Mouse (Mus musculus): ENCODE results near the gene Gm49336.

Gene Gm49336

DNA sequence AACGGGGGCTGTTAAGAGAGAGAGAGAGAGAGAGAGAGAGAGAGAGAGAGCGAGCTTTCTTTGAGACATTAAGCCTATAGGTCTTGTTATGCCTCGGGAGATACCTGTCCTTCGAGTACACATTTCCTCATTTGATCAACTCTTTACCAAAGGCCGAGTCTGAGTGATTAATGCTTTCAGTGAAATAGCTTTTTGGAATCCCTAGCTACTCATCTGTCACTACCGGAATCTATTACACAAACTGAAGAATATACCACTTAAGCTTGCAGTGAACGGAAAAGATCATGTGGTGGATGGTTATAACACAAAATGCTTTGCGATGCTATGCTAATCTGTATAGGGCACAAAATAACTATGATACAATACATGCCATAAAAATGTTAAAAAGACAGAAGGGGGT, 941 bp downstream of the Gm49336 start:
- peak in 1 of 2 experiments; percentile 48 for DNase-seq (ENCODE audit: inconsistent age in 2 of 2, low spot score in 1 of 2)

DNA sequence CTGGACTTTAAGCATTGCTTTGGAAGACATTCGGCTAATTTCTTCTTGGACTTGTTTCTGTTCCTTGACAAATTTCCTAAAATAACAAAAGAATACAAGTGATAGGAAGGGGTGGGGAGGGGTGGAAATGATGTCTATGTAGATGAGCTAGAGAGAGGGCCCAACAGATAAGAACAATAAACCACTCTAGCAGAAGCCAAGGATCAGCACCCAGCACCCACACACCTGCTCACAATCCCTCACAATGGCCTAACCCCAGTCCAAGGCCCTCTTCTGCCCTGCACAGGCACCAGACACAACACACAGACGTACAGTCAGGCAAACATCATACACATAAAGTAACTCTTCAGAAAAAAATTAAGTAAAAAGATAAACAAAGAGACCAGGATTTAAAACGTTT, 12.8 kb downstream of the Gm49336 start:
- no peak for DNase-seq (ENCODE audit: inconsistent age in 2 of 2, low spot score in 1 of 2)

GRCm38 (mm10) chr14:60219886-60220285, 31.4 kb downstream of the Gm49336 start:
- DNase-seq (ENCODE audit: inconsistent age in 2 of 2, low spot score in 1 of 2): no peak

DNA sequence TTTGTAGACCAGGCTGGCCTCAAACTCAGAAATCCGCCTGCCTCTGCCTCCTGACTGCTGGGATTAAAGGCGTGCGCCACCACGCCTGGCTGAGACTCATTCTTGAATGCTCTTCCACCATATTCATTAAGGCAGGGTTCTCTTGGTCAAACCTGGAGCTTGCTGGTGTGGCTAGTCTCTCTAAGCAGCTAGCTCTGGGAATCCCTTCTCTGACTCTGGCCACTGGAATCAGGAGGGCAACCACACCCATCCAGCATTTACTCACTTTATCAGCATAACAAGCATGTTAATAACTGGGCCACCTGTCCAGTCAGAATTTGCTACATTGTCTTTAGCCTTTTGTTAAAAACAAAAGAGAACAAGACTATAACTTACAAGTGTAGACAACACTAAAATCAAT, 33.7 kb downstream of the Gm49336 start:
- no peak for DNase-seq (ENCODE audit: inconsistent age in 2 of 2, low spot score in 1 of 2)

DNA sequence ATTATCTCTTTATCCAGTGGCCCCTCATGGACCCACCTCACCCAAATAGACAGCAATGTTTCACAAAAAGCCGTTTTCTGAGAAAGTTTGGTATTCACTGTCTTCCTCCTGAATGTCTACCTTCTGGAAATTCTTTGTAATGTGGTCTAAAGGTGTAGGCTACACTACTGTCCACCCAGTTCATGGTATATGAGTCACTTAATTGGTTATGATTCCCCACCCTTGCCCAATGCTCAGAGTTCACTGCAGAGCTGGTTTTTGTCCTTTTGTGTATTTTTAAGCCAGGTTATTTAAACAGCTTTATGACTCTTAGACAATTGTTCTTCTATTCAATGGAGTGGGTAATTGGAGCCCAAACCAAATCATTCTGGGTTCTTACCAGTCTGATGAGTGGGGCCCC, 35.2 kb downstream of the Gm49336 start:
- DNase-seq (ENCODE audit: inconsistent age in 2 of 2, low spot score in 1 of 2): no peak

DNA sequence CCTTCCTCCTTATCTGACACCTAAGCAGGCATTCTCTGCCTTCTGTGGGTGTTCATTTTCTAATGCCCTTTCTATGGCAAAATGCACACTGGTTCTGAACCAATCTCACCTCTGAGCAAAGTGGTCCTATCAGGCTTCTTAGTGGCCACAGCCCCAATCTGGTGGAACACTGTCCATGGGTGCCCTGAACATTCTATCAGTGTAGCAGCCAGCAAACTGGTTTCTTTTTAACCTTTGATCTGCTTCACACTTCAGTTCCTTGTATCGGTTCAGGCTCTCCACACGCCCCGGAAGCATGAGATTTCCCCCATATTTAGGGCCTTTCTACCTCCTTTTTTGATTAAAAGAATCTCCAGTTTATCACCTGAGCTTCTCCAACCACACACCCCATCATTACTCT, 36.3 kb downstream of the Gm49336 start:
- DNase-seq (ENCODE audit: inconsistent age in 2 of 2, low spot score in 1 of 2): no peak

GRCm38 (mm10) chr14:60214040-60214439, 37.3 kb downstream of the Gm49336 start:
- no peak for DNase-seq (ENCODE audit: inconsistent age in 2 of 2, low spot score in 1 of 2)

DNA sequence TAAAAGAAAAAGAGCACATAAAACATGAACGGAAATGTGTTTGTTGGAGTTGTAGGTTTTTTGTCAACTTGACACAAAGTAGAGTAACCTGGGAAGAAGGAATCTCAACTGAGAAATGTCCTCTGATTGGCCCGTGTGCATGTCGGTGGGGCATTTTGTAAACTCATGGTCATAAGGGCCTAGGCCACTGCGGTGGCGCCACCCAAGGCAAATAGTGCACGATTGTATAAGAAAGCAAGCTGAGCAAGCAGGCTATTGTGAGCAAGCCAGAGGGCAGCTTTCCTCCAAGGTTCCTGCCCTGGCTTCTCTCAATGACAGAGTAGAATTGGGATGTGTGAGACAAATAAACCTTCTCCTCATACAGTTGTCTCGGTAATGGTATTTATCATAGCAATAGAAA, 42.1 kb downstream of the Gm49336 start:
- no peak for DNase-seq (ENCODE audit: inconsistent age in 2 of 2, low spot score in 1 of 2)

DNA sequence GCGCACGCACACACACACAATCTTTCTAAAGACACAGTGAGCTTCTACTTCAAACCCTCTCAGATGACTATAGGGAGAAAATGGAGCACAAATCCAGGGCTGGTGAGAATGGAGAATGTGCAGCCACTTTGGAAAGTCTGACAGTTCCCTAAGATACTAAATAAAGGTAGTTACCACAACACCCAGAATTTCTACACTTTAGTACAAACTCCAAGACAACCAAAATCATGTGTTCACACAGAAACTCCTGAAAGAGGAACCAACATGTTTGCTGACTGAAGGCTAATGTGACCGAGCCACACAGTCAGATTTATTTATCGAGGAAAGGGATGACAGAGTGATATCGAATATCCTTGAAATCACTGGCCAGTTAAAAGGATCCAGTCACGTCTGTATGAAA, 46.3 kb downstream of the Gm49336 start:
- DNase-seq (ENCODE audit: inconsistent age in 2 of 2, low spot score in 1 of 2): no peak

DNA sequence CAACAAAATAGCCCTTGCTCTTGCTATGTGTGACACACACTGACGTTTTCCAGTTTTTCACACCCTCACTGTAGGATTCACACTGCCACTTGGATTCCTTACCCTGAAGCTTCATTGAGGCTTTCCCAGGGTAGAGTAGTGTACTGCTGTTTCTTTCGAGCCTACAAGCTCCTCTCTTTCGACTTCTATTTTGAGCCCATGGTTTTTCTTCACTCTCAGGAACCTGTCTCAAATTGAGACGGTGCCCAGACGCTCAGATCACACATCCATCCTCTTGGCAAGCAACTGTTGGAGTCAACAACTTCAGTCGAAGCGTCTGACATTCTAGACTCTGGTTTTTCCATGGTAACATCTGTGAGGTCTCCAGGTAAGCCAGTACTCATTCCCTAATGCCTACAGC, 54.4 kb downstream of the Gm49336 start, which contains the start of gene Atp8a2:
Gene Atp8a2 (minus strand): TSS at position 296 of the 400 bp plus-strand sequence.
- no peak for DNase-seq (ENCODE audit: inconsistent age in 2 of 2, low spot score in 1 of 2)

- no peak for DNase-seq (ENCODE audit: inconsistent age in 2 of 2, low spot score in 1 of 2)
These were observed 55.3 kb downstream of the Gm49336 start for GRCm38 (mm10) chr14:60195999-60196398.

DNA sequence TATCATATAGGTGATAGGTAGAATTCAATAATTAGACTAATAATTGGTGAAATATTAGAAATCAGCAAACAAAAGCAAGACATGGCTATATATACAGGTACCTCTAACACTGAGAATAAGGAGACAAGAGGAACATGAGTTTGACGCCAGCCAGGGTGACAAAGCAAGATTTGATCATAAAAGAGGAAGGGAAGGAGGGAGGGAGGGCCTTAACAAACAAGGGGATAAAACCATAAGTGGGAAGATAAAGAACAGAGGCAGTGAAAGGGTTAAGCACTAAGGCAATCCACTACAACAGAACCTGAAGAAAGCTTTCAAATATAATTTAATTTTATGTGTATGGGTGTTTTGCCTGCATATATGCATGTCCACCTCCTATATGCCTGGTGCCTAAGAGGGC, 56.7 kb downstream of the Gm49336 start:
- no peak for DNase-seq (ENCODE audit: inconsistent age in 2 of 2, low spot score in 1 of 2)

DNA sequence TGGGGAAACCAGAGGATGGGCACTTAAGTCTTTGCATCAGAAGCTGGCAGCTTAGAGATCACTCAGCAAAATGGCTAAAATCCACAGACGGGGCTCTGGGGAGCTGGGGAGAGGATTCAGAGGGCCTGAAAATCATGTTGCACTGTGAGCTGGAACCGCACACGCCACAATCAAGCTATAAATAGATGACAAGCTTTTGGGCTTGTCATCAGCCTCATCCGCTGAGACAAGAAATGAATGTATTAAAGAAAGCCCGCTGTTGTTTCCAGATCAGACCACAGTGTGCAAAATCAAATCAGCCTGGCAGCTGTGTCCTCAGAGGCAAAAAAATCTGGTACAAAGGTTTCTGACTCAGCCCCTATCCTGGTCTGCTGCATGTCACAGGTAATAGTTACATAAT, 61.5 kb downstream of the Gm49336 start:
- no peak for DNase-seq (ENCODE audit: inconsistent age in 2 of 2, low spot score in 1 of 2)

DNA sequence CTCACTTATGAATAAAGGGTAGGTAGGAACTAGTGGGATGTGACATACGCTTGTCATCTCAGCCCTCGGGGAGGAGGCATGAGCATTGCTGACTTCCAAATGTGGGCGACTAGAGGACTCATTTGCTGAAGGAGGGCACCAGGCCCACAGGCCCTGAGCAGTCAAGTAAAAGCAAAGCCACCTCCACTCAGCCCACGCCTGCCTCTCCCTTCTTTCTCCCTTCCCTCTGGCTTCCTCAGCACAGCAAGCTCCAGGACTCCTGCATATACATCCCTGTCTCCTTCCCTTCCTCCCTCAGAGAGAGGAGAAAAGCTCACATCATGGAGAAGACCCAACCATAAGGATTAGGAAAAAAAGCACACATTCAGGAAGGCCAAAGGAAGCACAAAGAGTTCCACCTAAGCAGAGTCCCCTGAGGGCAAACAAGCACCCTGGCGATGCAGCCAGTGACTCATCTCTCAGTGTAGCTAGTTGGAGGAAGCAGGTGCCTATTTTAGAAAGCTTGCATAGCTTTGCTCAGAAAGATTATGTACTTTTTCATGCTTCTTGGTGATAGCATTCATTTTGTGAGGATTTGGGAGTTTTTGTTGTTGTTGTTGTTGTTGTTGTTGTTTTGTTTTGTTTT, 63.0 kb downstream of the Gm49336 start:
- peak in 1 of 2 experiments; percentile 28 for DNase-seq (ENCODE audit: inconsistent age in 2 of 2, low spot score in 1 of 2)

- no peak for DNase-seq (ENCODE audit: inconsistent age in 2 of 2, low spot score in 1 of 2)
These were observed 70.0 kb downstream of the Gm49336 start for GRCm38 (mm10) chr14:60181306-60181705.

DNA sequence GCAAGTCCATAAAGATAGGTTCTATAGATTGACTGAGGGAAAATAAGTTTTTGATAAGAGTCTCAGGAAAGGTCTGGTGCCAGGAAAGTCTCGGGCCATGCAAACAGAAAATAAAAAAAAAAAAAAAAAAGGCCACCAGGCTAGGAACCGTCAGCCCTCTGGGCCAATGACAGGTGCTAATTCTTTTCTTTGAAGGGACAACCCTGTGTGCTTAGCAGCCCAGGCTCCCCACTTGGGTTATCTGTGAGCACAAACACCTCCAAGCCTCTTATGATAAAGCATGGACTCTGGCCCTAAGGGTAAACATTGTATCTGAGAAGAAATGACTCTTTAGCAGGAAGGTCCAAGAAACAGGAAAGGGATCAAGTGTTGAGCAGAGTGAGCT, 72.7 kb downstream of the Gm49336 start:
- DNase-seq (ENCODE audit: inconsistent age in 2 of 2, low spot score in 1 of 2): no peak

DNA sequence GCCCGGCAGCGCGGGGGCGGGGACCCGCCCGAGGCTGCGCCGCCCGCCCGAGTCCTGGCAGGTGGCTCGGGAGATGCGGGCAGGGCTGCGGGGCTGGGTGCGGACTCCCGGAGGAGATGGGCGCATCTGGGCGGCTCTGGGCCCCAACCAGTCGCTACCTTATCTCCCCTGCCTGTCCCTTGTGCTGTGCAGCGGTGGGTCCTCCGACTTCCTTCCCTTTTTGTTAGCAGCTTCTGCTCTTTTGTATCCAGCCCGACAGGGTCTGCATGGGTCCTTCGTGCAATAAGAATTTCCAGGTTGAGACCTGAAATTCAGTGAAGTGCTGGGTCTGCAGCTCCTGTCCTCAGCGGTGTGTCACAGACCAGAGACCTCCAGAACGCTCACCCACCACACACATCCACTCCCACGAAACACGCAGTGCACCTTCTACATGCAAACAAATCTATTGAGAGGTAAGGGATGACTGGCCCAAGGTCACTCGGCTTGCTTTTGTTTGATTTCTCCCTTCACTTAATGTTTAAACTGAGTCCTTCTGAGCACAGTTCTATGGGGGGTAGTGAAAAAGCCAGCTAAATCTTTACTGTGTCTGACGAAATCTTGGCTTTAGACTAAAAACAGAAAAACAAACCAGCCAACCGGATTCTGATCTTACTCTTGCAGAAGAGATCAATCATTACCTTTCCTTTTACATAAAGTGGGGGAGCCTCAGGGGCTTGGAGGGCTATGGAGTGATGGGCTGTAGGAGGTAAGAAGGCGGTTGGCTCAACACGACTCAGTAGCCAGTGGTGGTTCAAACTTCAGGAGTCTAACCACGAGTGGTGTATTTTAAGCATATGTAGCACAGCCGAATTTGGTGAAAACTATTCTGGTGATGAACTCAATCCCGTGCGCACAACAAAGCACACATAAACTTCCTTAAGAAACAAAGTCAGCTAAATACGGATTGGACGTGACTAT, 73.4 kb downstream of the Gm49336 start:
- DNase-seq (ENCODE audit: inconsistent age in 2 of 2, low spot score in 1 of 2): no peak

DNA sequence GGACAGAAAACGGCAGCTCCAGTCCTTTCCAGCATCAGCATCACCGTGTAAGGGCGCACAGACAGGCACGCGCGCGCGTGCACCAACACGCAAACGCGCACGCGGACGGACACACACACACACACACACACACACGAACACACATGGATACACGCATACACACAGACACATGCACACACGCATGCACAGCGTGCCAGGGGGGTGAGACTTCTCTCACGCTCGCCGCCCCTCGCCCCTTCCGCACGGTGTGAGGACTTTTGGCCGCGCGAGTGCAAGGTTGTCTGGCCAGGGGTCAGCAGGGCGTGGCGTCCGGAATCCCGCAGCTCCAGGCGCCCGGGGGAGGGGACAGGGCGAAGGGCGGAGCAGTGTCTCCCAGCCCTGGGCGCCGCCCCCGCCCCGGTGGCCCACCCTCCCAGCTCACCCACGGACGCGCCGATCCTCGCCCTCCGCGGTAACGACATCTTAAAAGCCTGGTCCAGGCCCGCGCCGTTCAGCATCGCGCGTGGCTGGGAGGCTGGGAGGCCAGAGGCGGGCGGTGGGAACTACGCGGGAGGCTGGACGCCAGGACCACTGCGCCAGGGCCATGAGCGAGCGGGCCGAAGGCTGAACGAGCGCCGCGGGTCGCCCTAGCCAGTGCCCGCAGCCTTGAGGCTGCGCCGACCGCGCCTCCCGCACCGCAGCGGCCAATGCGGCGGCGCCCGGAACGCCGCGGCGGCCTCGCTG, 74.3 kb downstream of the Gm49336 start:
- DNase-seq (ENCODE audit: inconsistent age in 2 of 2, low spot score in 1 of 2): peak; percentile 29 to 72

GRCm38 (mm10) chr14:60176469-60176890, 74.8 kb downstream of the Gm49336 start:
- DNase-seq (ENCODE audit: inconsistent age in 2 of 2, low spot score in 1 of 2): no peak

DNA sequence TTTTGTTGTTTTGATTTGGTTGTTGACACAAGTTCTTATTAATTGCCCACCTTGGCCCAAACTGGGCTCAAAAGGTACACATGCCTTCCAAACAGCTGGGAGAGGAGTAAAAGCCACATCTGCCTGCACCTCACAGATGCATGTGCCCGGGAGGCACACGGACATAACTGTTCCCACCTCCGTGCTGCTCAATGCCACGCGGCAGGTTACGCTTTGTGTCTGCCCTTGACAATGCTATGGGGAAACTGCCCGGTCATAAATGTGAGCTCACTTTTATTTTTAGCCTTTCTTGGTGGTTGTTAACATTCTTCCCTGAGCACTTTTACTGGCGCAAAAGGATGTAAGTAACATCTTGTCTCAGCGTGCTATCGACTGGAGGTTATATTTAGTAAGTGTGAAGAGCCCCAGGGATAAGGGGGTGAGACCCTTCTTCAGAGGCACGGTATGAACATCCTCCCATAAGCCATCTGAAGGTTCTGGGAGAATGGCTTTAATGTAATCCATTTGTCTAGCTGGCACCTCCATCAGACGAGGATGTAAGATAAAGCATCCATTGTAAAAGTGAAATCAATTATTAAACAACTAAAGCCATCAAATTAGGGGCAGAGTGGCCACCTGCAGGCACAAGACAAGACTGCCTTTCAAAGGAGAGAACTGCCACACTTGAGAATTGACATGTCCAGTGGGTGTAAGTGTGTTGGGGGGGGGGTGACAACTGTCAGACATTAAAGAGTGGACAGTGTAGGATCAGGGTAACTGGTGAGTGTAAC, 78.8 kb downstream of the Gm49336 start:
- no peak for DNase-seq (ENCODE audit: inconsistent age in 2 of 2, low spot score in 1 of 2)
